Mouse (Mus musculus): ENCODE results near the gene Trpc2. TPM values are rescaled to one million over a fixed set of nuclear protein-coding genes. Genes with fewer than 3 reads are reported as not detected.

Gene Trpc2
- total RNA-seq, 1 experiment, result 0.36 TPM

- Histone ChIP-seq H3K9ac (ENCODE audit: insufficient read depth, low read depth, low read length, poor library complexity, severe bottlenecking) (peak overlapping the region; percentile 52; the same call in 1 of the 2 replicates), H3K27ac (ENCODE audit: insufficient read depth, low read depth, low read length, poor library complexity, severe bottlenecking) (peak overlapping the region; percentile 61), H3K36me3 (ENCODE audit: control insufficient read depth, insufficient read depth, low read length, poor library complexity, severe bottlenecking) (no peaks in the 10 kb centered on the region), H3K4me3 (ENCODE audit: insufficient read depth in 1 of 2, low read depth in 1 of 2, low read length in 2 of 2, poor library complexity in 1 of 2, severe bottlenecking in 1 of 2) (peak overlapping the region; percentile 49 to 55), H3K9me3 (ENCODE audit: control insufficient read depth, insufficient read depth, low read depth, low read length) (no peaks in the 10 kb centered on the region), H3K4me1 (ENCODE audit: control insufficient read depth in 2 of 2, insufficient read depth in 2 of 2, low read length in 2 of 2, poor library complexity in 1 of 2) (peaks cover 15 to 26% of the 10 kb centered on the region in 2 experiments)
- DNase-seq (ENCODE audit: low read depth, low spot score), result peak; percentile 62
- in situ Hi-C loops (cut with MboI; ENCODE audit: low sequenced_read_pairs in 2 of 2, unreplicated experiment in 2 of 2), result no loop called here
- TF ChIP-seq HCFC1 (IDR thresholded peaks at IDR 0.05; ENCODE audit: borderline replicate concordance, insufficient read depth, low read length), result no peak
- no peak for TF ChIP-seq CHD2 (IDR thresholded peaks at IDR 0.05; ENCODE audit: low read depth, low read length)
- no peak for TF ChIP-seq ZNF384 (IDR thresholded peaks at IDR 0.05; ENCODE audit: low read depth, low read length)
- no peak for TF ChIP-seq ZC3H11A (IDR thresholded peaks at IDR 0.05; ENCODE audit: borderline replicate concordance, low read depth, low read length)
- TF ChIP-seq MAFK (IDR thresholded peaks at IDR 0.05; ENCODE audit: insufficient read depth, low read depth, low read length), result no peak
These were observed 17.1 kb downstream of the Trpc2 start for GRCm38 (mm10) chr7:102099760-102100661.

- H3K9ac ChIP-seq (ENCODE audit: insufficient read depth, low read depth, low read length, poor library complexity, severe bottlenecking), result no peak overlapping the region
- peaks cover 15 to 24% of the 10 kb centered on the region in 2 experiments for H3K4me1 ChIP-seq (ENCODE audit: control insufficient read depth in 2 of 2, insufficient read depth in 2 of 2, low read length in 2 of 2, poor library complexity in 1 of 2)
- TF ChIP-seq CHD2 (IDR thresholded peaks at IDR 0.05; ENCODE audit: low read depth, low read length) (no peak), MAFK (IDR thresholded peaks at IDR 0.05; ENCODE audit: insufficient read depth, low read depth, low read length) (no peak), ZC3H11A (IDR thresholded peaks at IDR 0.05; ENCODE audit: borderline replicate concordance, low read depth, low read length) (no peak), ZNF384 (IDR thresholded peaks at IDR 0.05; ENCODE audit: low read depth, low read length) (no peak), HCFC1 (IDR thresholded peaks at IDR 0.05; ENCODE audit: borderline replicate concordance, insufficient read depth, low read length) (no peak)
- 0 out of 4 replicates have a peak overlapping the region, but pooled peaks of 1 of the 2 experiments have one; percentile 55 for H3K4me3 ChIP-seq (ENCODE audit: insufficient read depth in 1 of 2, low read depth in 1 of 2, low read length in 2 of 2, poor library complexity in 1 of 2, severe bottlenecking in 1 of 2)
- H3K36me3 ChIP-seq (ENCODE audit: control insufficient read depth, insufficient read depth, low read length, poor library complexity, severe bottlenecking), result no peaks in the 10 kb centered on the region
- in situ Hi-C loops (cut with MboI; ENCODE audit: low sequenced_read_pairs in 2 of 2, unreplicated experiment in 2 of 2), result no loop called here
- DNase-seq (ENCODE audit: low read depth, low spot score), result no peak
- peak overlapping the region; percentile 29; the same call in 1 of the 2 replicates for H3K27ac ChIP-seq (ENCODE audit: insufficient read depth, low read depth, low read length, poor library complexity, severe bottlenecking)
- H3K9me3 ChIP-seq (ENCODE audit: control insufficient read depth, insufficient read depth, low read depth, low read length), result no peaks in the 10 kb centered on the region
These were observed 18.0 kb downstream of the Trpc2 start for GRCm38 (mm10) chr7:102100868-102101267.

DNA sequence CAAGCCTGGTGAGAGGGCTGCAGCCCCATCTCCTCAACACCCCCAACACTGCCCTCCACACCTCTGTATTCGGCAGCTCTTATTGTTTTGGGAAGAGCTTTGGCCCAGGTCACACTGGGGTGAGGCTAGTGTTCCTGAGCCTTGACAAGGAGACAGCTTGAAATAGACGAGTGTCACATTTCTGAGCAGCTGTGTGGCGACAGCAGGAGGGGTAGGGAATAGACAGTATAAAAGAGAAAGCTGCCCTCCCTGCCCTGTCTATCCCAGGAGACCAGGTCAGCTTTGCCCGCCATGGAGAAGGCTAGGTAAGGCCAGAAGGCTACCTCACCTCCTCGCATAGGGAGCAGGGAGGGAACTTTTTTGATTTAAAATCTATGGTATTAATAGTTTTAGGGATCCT, 18.6 kb downstream of the Trpc2 start, which contains the start of gene Art1:
Gene Art1 (plus strand): TSS at position 257 of the 400 bp plus-strand sequence.
- in situ Hi-C loops (cut with MboI; ENCODE audit: low sequenced_read_pairs in 2 of 2, unreplicated experiment in 2 of 2), result no loop called here
- Histone ChIP-seq H3K27ac (ENCODE audit: insufficient read depth, low read depth, low read length, poor library complexity, severe bottlenecking) (peak within 1 kb of the TSS; percentile 29; the same call in 1 of the 2 replicates), H3K9ac (ENCODE audit: insufficient read depth, low read depth, low read length, poor library complexity, severe bottlenecking) (peak within 1 kb of the TSS; percentile 19; the same call in 1 of the 2 replicates), H3K9me3 (ENCODE audit: control insufficient read depth, insufficient read depth, low read depth, low read length) (no peaks in the 10 kb centered on the region), H3K4me1 (ENCODE audit: control insufficient read depth in 2 of 2, insufficient read depth in 2 of 2, low read length in 2 of 2, poor library complexity in 1 of 2) (peaks cover 15 to 25% of the 10 kb centered on the region in 2 experiments), H3K36me3 (ENCODE audit: control insufficient read depth, insufficient read depth, low read length, poor library complexity, severe bottlenecking) (no peaks in the 10 kb centered on the region), H3K4me3 (ENCODE audit: insufficient read depth in 1 of 2, low read depth in 1 of 2, low read length in 2 of 2, poor library complexity in 1 of 2, severe bottlenecking in 1 of 2) (peak within 1 kb of the TSS; percentile 27 to 55)
- no peak for DNase-seq (ENCODE audit: low read depth, low spot score)
- TF ChIP-seq CHD2 (IDR thresholded peaks at IDR 0.05; ENCODE audit: low read depth, low read length) (no peak), HCFC1 (IDR thresholded peaks at IDR 0.05; ENCODE audit: borderline replicate concordance, insufficient read depth, low read length) (no peak), ZNF384 (IDR thresholded peaks at IDR 0.05; ENCODE audit: low read depth, low read length) (no peak), MAFK (IDR thresholded peaks at IDR 0.05; ENCODE audit: insufficient read depth, low read depth, low read length) (no peak), ZC3H11A (IDR thresholded peaks at IDR 0.05; ENCODE audit: borderline replicate concordance, low read depth, low read length) (no peak)

DNA sequence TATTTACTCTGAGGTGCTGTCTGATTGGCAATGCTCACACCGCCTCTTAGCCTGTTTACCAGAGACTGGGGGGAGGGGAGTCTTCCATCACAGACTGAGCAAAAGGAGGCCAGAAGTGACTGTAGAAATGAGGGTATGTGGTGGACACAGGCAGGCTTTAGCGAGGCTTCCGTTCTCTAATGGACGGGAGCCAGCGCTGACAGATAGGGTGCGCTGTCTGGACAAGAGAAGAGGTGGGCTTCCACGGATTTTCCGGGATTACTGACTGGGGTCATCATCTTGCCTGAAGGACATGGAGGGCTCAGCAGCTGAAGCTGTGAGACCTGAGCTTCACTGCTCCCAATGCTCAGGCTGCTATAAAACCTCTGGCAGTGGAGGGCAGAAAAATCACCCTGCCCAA, 19.3 kb downstream of the Trpc2 start:
- Histone ChIP-seq H3K9ac (ENCODE audit: insufficient read depth, low read depth, low read length, poor library complexity, severe bottlenecking) (peak overlapping the region; percentile 19; the same call in 1 of the 2 replicates), H3K27ac (ENCODE audit: insufficient read depth, low read depth, low read length, poor library complexity, severe bottlenecking) (no peak overlapping the region), H3K9me3 (ENCODE audit: control insufficient read depth, insufficient read depth, low read depth, low read length) (no peaks in the 10 kb centered on the region), H3K36me3 (ENCODE audit: control insufficient read depth, insufficient read depth, low read length, poor library complexity, severe bottlenecking) (no peaks in the 10 kb centered on the region), H3K4me3 (ENCODE audit: insufficient read depth in 1 of 2, low read depth in 1 of 2, low read length in 2 of 2, poor library complexity in 1 of 2, severe bottlenecking in 1 of 2) (peak overlapping the region; percentile 27 to 52), H3K4me1 (ENCODE audit: control insufficient read depth in 2 of 2, insufficient read depth in 2 of 2, low read length in 2 of 2, poor library complexity in 1 of 2) (peaks cover 15 to 25% of the 10 kb centered on the region in 2 experiments)
- TF ChIP-seq ZNF384 (IDR thresholded peaks at IDR 0.05; ENCODE audit: low read depth, low read length), result no peak
- no peak for TF ChIP-seq HCFC1 (IDR thresholded peaks at IDR 0.05; ENCODE audit: borderline replicate concordance, insufficient read depth, low read length)
- no peak for TF ChIP-seq MAFK (IDR thresholded peaks at IDR 0.05; ENCODE audit: insufficient read depth, low read depth, low read length)
- no peak for TF ChIP-seq ZC3H11A (IDR thresholded peaks at IDR 0.05; ENCODE audit: borderline replicate concordance, low read depth, low read length)
- TF ChIP-seq CHD2 (IDR thresholded peaks at IDR 0.05; ENCODE audit: low read depth, low read length), result no peak
- DNase-seq (ENCODE audit: low read depth, low spot score), result no peak
- in situ Hi-C loops (cut with MboI; ENCODE audit: low sequenced_read_pairs in 2 of 2, unreplicated experiment in 2 of 2), result no loop called here
